Mouse (Mus musculus) midbrain, embryonic 14.5 days (tissue): ENCODE data around the gene Clec2d. TPM values are rescaled to one million over a fixed set of nuclear protein-coding genes. Genes with fewer than 3 reads are reported as not detected.

ENCODE experiments used
- ATAC-seq: fragments of 200-750 bp; cut with Nextera tagmentation; 2 replicates; pipeline ENCODE4 v1.8.0; 2017; ENCODE audit warnings: moderate number of reproducible peaks, moderate library complexity; ENCODE audit not compliant: low FRiP score, low TSS enrichment
- DNase-seq: peaks from one replicate; pipeline ENCODE4 v3.0.0-alpha.2; 2015
- H3K27ac ChIP-seq: fragments of 300-500 bp; sonication (generic); replicated peaks from 2 replicates; pipeline ENCODE4 v1.5.1; 2014; ENCODE audit warnings: mild to moderate bottlenecking, low read depth, low read length, moderate library complexity
- H3K27me3 ChIP-seq: fragments of 300-500 bp; sonication (generic); 2 replicates; pipeline ENCODE4 v1.6.1; 2014; ENCODE audit warnings: low read length, control low read depth, mixed read lengths; ENCODE audit not compliant: control insufficient read depth, insufficient read depth
- H3K36me3 ChIP-seq: fragments of 300-500 bp; sonication (generic); 2 replicates; pipeline ENCODE4 v1.6.1; 2014; ENCODE audit warnings: low read length, control low read depth; ENCODE audit not compliant: control insufficient read depth, insufficient read depth
- H3K4me1 ChIP-seq: fragments of 300-500 bp; sonication (generic); 2 replicates; pipeline ENCODE4 v1.6.1; 2014; ENCODE audit warnings: mild to moderate bottlenecking, antibody characterized with exemption, low read length, control low read depth; ENCODE audit not compliant: control insufficient read depth, insufficient read depth
- H3K4me2 ChIP-seq: fragments of 300-500 bp; sonication (generic); 2 replicates; pipeline ENCODE4 v1.6.1; 2014; ENCODE audit warnings: mild to moderate bottlenecking, low read length, moderate library complexity
- H3K4me3 ChIP-seq: fragments of 300-500 bp; sonication (generic); replicated peaks from 2 replicates; pipeline ENCODE4 v1.5.1; 2014; ENCODE audit warnings: low read depth, low read length
- H3K9ac ChIP-seq: fragments of 300-500 bp; sonication (generic); replicated peaks from 2 replicates; pipeline ENCODE4 v1.6.1; 2014; ENCODE audit warnings: mild to moderate bottlenecking, low read length, moderate library complexity
- H3K9me3 ChIP-seq: fragments of 300-500 bp; sonication (generic); 2 replicates; pipeline ENCODE4 v1.6.1; 2016; ENCODE audit warnings: low read length, control low read depth, mixed read lengths; ENCODE audit not compliant: control insufficient read depth
- WGBS: fragments of 180-500 bp; shearing (Covaris S2); extraction: QIAGEN DNeasy Blood & Tissue Kit; methylation state at CpG from one replicate; pipeline ENCODE4 v1.1.7; 2014; 5-methylcytosine and 5-hydroxymethylcytosine counted together
- polyA plus RNA-seq: library from polyadenylated mRNA; unstranded; fragments of >200 nt; fragmentation: Nextera tagmentation; extraction: Ambion mirVana; gene quantifications from 2 replicates; pipeline ENCODE4 v1.2.1, GENCODE M21; 2014

The Clec2d gene
- polyA plus RNA-seq, 1 experiment from 2014 or later, result 0.17 TPM

- H3K4me3 ChIP-seq, result no peak overlapping the region
- H3K4me2 ChIP-seq, result no peak overlapping the region
- no peak for DNase-seq
- H3K27ac ChIP-seq, result no peak overlapping the region
- no peaks in the 10 kb centered on the region for H3K4me1 ChIP-seq
- no peaks in the 10 kb centered on the region for H3K9me3 ChIP-seq
- 91% methylated on average over 1 of the region's 1 CpGs for WGBS
- H3K9ac ChIP-seq, result no peak overlapping the region
- ATAC-seq, result no peak
- H3K27me3 ChIP-seq, result no peaks in the 10 kb centered on the region
- no peaks in the 10 kb centered on the region for H3K36me3 ChIP-seq
Observed at GRCm38 (mm10) chr6:129202306-129202705, 21.9 kb downstream of the Clec2d start.

DNA sequence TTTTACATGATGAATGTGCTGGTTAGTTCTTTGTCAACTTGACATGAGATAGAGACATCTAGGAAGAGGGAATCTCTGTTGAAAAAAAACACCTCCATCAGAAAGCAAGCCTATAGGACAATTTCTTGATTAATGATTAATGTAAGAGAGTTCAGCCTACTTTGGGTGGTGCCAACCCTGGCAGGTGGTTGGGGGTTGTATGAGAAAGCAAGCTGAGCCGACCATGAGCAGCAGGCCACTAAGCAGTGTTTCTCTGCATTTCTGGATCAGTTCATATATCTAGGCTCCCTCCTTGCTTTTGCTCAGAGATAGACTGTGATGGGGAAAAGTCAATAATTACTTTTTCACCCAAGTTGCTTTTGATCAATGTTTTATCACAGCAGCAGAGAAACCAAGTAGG, 23.9 kb downstream of the Clec2d start:
- no peak overlapping the region for H3K27ac ChIP-seq
- H3K4me1 ChIP-seq, result no peaks in the 10 kb centered on the region
- WGBS, result 71% methylated on average over 1 of the region's 1 CpGs
- H3K9ac ChIP-seq, result no peak overlapping the region
- DNase-seq (no peak), ATAC-seq (no peak)
- no peak overlapping the region for H3K4me3 ChIP-seq
- no peaks in the 10 kb centered on the region for H3K36me3 ChIP-seq
- no peaks in the 10 kb centered on the region for H3K27me3 ChIP-seq
- H3K9me3 ChIP-seq, result no peaks in the 10 kb centered on the region
- no peak overlapping the region for H3K4me2 ChIP-seq

GRCm38 (mm10) chr6:129204838-129205237, 24.4 kb downstream of the Clec2d start:
- Histone ChIP-seq H3K27me3 (no peaks in the 10 kb centered on the region), H3K9me3 (no peaks in the 10 kb centered on the region), H3K9ac (no peak overlapping the region), H3K36me3 (no peaks in the 10 kb centered on the region), H3K4me2 (no peak overlapping the region), H3K27ac (no peak overlapping the region), H3K4me3 (no peak overlapping the region), H3K4me1 (no peaks in the 10 kb centered on the region)
- DNase-seq, result no peak
- 91% methylated on average over 3 of the region's 3 CpGs for WGBS
- no peak for ATAC-seq

- H3K27me3 ChIP-seq, result no peaks in the 10 kb centered on the region
- no peak overlapping the region for H3K4me2 ChIP-seq
- no peaks in the 10 kb centered on the region for H3K9me3 ChIP-seq
- H3K4me1 ChIP-seq, result no peaks in the 10 kb centered on the region
- H3K36me3 ChIP-seq, result no peaks in the 10 kb centered on the region
- no peak overlapping the region for H3K27ac ChIP-seq
- no peak overlapping the region for H3K4me3 ChIP-seq
- DNase-seq, result no peak
- ATAC-seq, result no peak
- 91% methylated on average over 5 of the region's 5 CpGs for WGBS
- no peak overlapping the region for H3K9ac ChIP-seq
Observed at GRCm38 (mm10) chr6:129208891-129209519, 28.6 kb downstream of the Clec2d start.

GRCm38 (mm10) chr6:129209785-129210446, 29.5 kb downstream of the Clec2d start:
- no peak for ATAC-seq
- Histone ChIP-seq H3K9me3 (no peaks in the 10 kb centered on the region), H3K4me3 (no peak overlapping the region), H3K36me3 (no peaks in the 10 kb centered on the region), H3K4me2 (no peak overlapping the region), H3K27me3 (no peaks in the 10 kb centered on the region), H3K9ac (no peak overlapping the region), H3K4me1 (no peaks in the 10 kb centered on the region), H3K27ac (no peak overlapping the region)
- no peak for DNase-seq
- 71% methylated on average over 1 of the region's 1 CpGs for WGBS

DNA sequence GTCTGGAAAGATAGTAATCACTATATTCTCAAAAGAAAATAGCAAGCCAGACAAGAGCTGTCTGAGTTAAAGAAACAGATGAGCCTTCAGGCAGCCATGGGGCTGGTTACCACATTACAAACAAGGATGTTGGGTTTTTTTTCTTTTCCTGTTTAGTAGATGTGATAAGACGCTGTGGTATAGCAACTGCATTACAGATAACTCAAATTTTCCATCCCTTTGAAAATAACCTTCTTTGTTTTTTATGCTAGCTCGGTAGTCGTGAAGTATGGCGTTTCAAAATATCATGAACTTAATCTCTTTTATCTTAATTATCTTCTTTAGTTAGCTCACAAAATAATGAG, 30.0 kb downstream of the Clec2d start:
- Histone ChIP-seq H3K27me3 (no peaks in the 10 kb centered on the region), H3K27ac (no peak overlapping the region), H3K4me1 (no peaks in the 10 kb centered on the region), H3K4me3 (no peak overlapping the region), H3K4me2 (no peak overlapping the region), H3K36me3 (no peaks in the 10 kb centered on the region), H3K9me3 (no peaks in the 10 kb centered on the region), H3K9ac (no peak overlapping the region)
- DNase-seq, result no peak
- WGBS, result 84% methylated on average over 4 of the region's 4 CpGs
- ATAC-seq, result no peak

DNA sequence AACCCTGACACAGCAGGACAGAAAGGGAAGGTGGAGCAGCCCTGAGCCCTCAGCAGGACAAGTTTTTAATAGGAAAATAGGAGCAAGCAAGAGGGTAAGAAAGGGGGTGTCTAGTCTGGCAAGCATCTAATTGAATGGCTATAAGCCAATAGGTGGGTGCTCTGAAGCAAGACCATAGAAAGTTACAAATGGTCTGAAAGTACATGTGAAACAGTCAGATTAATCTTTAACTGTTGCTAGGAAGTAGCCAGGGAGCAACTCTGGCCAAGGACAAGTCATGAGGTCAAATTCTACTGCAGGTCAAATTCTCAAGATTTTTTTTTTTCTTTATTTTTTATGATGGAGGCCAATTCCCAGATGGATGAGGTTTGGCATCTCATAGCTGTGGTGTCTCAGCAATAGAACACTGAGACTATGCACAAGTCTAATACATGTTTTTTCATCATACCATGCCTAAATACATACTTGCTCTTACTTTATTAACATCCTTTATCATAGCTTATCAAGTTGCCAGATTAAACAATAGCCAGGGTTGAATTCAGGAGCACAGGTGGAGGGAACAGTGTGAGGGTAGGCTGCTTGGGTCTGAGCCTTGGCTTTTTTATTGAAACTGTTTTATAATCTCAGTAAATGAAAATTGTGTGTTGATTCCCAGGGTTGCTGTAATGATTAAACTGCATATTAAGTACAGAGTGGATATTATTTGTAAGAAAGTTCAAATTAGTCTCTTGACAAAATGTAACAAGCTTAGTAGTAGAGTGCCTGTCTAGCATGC, 32.2 kb downstream of the Clec2d start:
- no peak for DNase-seq

DNA sequence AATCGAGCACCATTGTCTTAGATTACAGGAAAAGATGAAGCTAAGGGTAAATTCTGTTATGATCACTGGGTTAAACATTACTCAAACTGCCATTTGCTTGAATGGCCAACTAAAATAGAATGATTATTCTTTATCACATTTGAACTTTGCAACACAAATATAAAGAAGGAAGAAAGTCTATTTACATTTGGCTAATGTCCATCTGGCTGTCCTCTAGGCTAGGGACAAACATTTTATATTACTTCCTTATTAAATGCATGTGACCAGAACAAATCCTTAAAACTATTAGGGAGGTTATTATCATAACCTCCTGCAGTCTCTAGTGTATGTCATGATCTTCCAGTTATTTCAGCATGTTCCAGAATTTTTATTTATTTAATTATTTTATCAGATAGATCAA, 33.1 kb downstream of the Clec2d start:
- Histone ChIP-seq H3K4me1 (no peaks in the 10 kb centered on the region), H3K4me2 (no peak overlapping the region), H3K9ac (no peak overlapping the region), H3K27me3 (no peaks in the 10 kb centered on the region), H3K9me3 (no peaks in the 10 kb centered on the region), H3K4me3 (no peak overlapping the region), H3K36me3 (no peaks in the 10 kb centered on the region), H3K27ac (no peak overlapping the region)
- DNase-seq (no peak), ATAC-seq (no peak)
- 76% methylated on average over 1 of the region's 1 CpGs for WGBS

More for the DNA sequence above, 32.2 kb downstream of the Clec2d start:
- Histone ChIP-seq H3K4me1 (no peaks in the 10 kb centered on the region), H3K27me3 (no peaks in the 10 kb centered on the region), H3K4me2 (no peak overlapping the region), H3K9ac (no peak overlapping the region), H3K4me3 (no peak overlapping the region), H3K9me3 (no peaks in the 10 kb centered on the region), H3K36me3 (no peaks in the 10 kb centered on the region), H3K27ac (no peak overlapping the region)
- no peak for ATAC-seq

- no peak overlapping the region for H3K4me2 ChIP-seq
- WGBS, result 83% methylated on average over 2 of the region's 2 CpGs
- H3K4me3 ChIP-seq, result no peak overlapping the region
- no peaks in the 10 kb centered on the region for H3K9me3 ChIP-seq
- DNase-seq (no peak), ATAC-seq (no peak)
- no peaks in the 10 kb centered on the region for H3K27me3 ChIP-seq
- H3K9ac ChIP-seq, result no peak overlapping the region
- H3K36me3 ChIP-seq, result no peaks in the 10 kb centered on the region
- no peak overlapping the region for H3K27ac ChIP-seq
- H3K4me1 ChIP-seq, result no peaks in the 10 kb centered on the region
Observed at GRCm38 (mm10) chr6:129214263-129214662, 33.8 kb downstream of the Clec2d start.
